Mouse (Mus musculus) limb, embryonic 11.5 days (tissue): ENCODE measurements at regions not wholly inside any gene's neighbourhood (a gene's known extent, or its start where the extent isn't known, plus 50 kb on each side); places are given as distances from the start of the nearest gene placed in this dataset.

ENCODE experiments used
- ATAC-seq: fragments of 200-750 bp; cut with Nextera tagmentation; 2 replicates; pipeline ENCODE4 v1.8.0; 2017; ENCODE audit warnings: low read depth; ENCODE audit not compliant: insufficient number of reproducible peaks, low FRiP score, low TSS enrichment
- DNase-seq: peaks from one replicate; pipeline ENCODE4 v3.0.0-alpha.2; 2015; ENCODE audit warnings: low spot score
- H3K27ac ChIP-seq: fragments of 300-500 bp; sonication (generic); replicated peaks from 2 replicates; pipeline ENCODE4 v1.5.1; 2014; ENCODE audit warnings: low read depth, mild to moderate bottlenecking, low read length
- H3K27me3 ChIP-seq: fragments of 300-500 bp; sonication (generic); 2 replicates; pipeline ENCODE4 v1.6.1; 2014; ENCODE audit warnings: mild to moderate bottlenecking, low read length, mixed read lengths; ENCODE audit not compliant: control insufficient read depth, insufficient read depth
- H3K36me3 ChIP-seq: fragments of 300-500 bp; sonication (generic); 2 replicates; pipeline ENCODE4 v1.6.1; 2014; ENCODE audit warnings: mild to moderate bottlenecking, low read length, moderate library complexity, mixed read lengths; ENCODE audit not compliant: control insufficient read depth, insufficient read depth
- H3K4me1 ChIP-seq: fragments of 300-500 bp; sonication (generic); 2 replicates; pipeline ENCODE4 v1.6.1; 2014; ENCODE audit warnings: low read length, mixed read lengths; ENCODE audit not compliant: control insufficient read depth, insufficient read depth
- H3K4me2 ChIP-seq: fragments of 300-500 bp; sonication (generic); 2 replicates; pipeline ENCODE4 v1.6.1; 2014; ENCODE audit warnings: low read depth, mild to moderate bottlenecking, moderate library complexity; ENCODE audit not compliant: severe bottlenecking
- H3K4me3 ChIP-seq: fragments of 300-500 bp; sonication (generic); 2 replicates; pipeline ENCODE4 v1.5.1; 2014; ENCODE audit warnings: low read depth, low read length
- H3K9ac ChIP-seq: fragments of 300-500 bp; sonication (generic); 2 replicates; pipeline ENCODE4 v1.6.1; 2014; ENCODE audit warnings: mild to moderate bottlenecking, low read length
- H3K9me3 ChIP-seq: fragments of 300-500 bp; sonication (generic); 2 replicates; pipeline ENCODE4 v1.6.1; 2016; ENCODE audit warnings: low read length; ENCODE audit not compliant: control insufficient read depth
- WGBS: fragments of 180-500 bp; shearing (Covaris S2); extraction: QIAGEN DNeasy Blood & Tissue Kit; methylation state at CpG from one replicate; pipeline ENCODE4 v1.1.7; 2014; 5-methylcytosine and 5-hydroxymethylcytosine counted together

- Histone ChIP-seq H3K4me1 (no peaks in the 10 kb centered on the region), H3K9me3 (no peaks in the 10 kb centered on the region), H3K4me3 (no peak overlapping the region), H3K27me3 (no peaks in the 10 kb centered on the region), H3K36me3 (no peaks in the 10 kb centered on the region), H3K27ac (no peak overlapping the region), H3K4me2 (no peak overlapping the region), H3K9ac (no peak overlapping the region)
- DNase-seq (no peak), ATAC-seq (no peak)
- 92% methylated on average over 4 of the region's 4 CpGs for WGBS
Measured at GRCm38 (mm10) chr3:121871795-121872194, 56.7 kb upstream of the Abcd3 start.

- Histone ChIP-seq H3K4me1 (no peaks in the 10 kb centered on the region), H3K4me2 (no peak overlapping the region), H3K9me3 (no peaks in the 10 kb centered on the region), H3K4me3 (no peak overlapping the region), H3K27me3 (no peaks in the 10 kb centered on the region), H3K36me3 (no peaks in the 10 kb centered on the region), H3K9ac (no peak overlapping the region), H3K27ac (no peak overlapping the region)
- DNase-seq (no peak), ATAC-seq (no peak)
- 81% methylated on average over 6 of the region's 6 CpGs for WGBS
Measured at GRCm38 (mm10) chr3:121870726-121871125, 55.6 kb upstream of the Abcd3 start.

DNA sequence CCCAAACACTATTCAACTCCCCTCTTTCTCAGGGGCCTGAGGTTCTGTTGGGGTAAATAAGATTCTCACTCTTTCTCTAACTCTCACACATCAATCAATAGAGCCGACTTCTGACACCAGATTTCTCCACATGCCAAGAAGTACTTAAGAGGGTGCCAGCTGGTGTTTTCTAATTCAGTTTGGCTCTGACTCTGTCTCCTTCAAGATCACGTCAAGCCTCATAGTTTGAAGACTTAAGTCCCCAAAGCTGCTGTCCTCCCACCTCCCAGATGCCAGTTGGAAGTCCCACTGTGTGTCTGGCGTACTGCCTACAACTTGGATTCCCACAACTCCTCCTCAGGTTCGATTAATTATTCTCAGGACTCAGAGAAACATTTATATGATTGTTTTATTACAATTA lies 54.6 kb upstream of the Abcd3 start:
- DNase-seq: no peak
- Histone ChIP-seq H3K27me3 (no peaks in the 10 kb centered on the region), H3K9ac (no peak overlapping the region), H3K36me3 (no peaks in the 10 kb centered on the region), H3K27ac (no peak overlapping the region), H3K4me2 (no peak overlapping the region), H3K4me1 (peaks cover 1% of the 10 kb centered on the region; the same call in 1 of the 2 replicates), H3K4me3 (no peak overlapping the region), H3K9me3 (no peaks in the 10 kb centered on the region)
- ATAC-seq: no peak
- WGBS: 56% methylated on average over 4 of the region's 4 CpGs

DNA sequence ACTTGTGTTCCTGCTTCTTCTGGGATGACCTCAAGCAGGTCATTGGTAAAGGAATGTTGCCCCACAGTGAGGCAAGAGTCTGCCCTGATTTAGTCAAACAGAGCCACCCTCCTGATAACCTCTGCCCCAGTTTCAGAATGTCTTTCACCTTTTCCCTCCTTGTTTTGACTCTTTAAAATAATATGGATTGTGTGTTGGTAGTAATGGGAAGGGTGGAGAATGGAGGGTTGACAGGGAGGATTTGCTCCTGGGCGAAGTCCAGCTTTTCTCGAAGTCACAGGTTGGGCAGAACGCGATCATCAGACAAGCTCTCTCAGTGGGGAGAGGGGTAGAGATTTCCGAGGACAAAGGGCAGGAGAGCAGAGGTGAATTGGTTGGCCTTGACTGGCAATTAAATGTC lies 52.2 kb upstream of the Abcd3 start:
- 70% methylated on average over 5 of the region's 5 CpGs for WGBS

GRCm38 (mm10) chr3:121864734-121865445 lies 49.8 kb upstream of the Abcd3 start:
- H3K9me3 ChIP-seq: no peaks in the 10 kb centered on the region
- H3K4me3 ChIP-seq: no peak overlapping the region
- ATAC-seq: no peak
- H3K9ac ChIP-seq: no peak overlapping the region
- no peaks in the 10 kb centered on the region for H3K27me3 ChIP-seq
- peak; percentile 21 for DNase-seq
- no peaks in the 10 kb centered on the region for H3K36me3 ChIP-seq
- no peak overlapping the region for H3K27ac ChIP-seq
- peaks cover 3% of the 10 kb centered on the region; the same call in 1 of the 2 replicates for H3K4me1 ChIP-seq
- WGBS: 33% methylated on average over 8 of the region's 8 CpGs
- no peak overlapping the region for H3K4me2 ChIP-seq

More for the DNA sequence above, 52.2 kb upstream of the Abcd3 start:
- no peaks in the 10 kb centered on the region for H3K9me3 ChIP-seq
- H3K9ac ChIP-seq: no peak overlapping the region
- H3K27ac ChIP-seq: no peak overlapping the region
- DNase-seq: peak; percentile 15
- H3K27me3 ChIP-seq: no peaks in the 10 kb centered on the region
- peaks cover 3% of the 10 kb centered on the region; the same call in 1 of the 2 replicates for H3K4me1 ChIP-seq
- no peak overlapping the region for H3K4me2 ChIP-seq
- H3K36me3 ChIP-seq: no peaks in the 10 kb centered on the region
- no peak overlapping the region for H3K4me3 ChIP-seq
- ATAC-seq: no peak
